Mouse (Mus musculus): Measurements from ENCODE around the gene Mlph.

The Mlph gene

DNA sequence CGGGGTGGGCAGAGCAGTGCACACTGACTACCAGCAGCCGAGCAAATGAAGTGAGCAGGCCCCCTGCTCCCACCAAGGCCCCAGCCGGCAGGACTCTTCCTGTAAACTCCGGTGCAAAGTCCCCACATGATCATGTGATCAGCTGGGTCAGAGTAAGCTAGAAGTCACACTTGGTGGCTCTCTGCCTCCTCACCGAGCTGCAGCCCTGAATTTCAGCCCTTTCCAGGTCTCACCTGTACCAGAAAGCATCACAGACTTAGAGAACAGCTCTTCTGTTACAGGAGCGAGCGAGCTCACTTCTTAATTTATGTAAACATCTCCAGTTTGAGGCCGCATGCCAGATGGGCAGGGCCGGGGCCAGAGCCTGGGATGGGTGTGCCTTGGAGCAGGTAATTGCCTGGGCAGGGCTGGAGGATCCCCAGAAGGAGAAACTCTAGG, 54.5 kb downstream of the Mlph start, which contains the start of gene Rab17:
TSS of gene Rab17 (minus strand) at position 315 of the 438 bp plus-strand sequence.
- DNase-seq (ENCODE audit: low read depth) = no peak

DNA sequence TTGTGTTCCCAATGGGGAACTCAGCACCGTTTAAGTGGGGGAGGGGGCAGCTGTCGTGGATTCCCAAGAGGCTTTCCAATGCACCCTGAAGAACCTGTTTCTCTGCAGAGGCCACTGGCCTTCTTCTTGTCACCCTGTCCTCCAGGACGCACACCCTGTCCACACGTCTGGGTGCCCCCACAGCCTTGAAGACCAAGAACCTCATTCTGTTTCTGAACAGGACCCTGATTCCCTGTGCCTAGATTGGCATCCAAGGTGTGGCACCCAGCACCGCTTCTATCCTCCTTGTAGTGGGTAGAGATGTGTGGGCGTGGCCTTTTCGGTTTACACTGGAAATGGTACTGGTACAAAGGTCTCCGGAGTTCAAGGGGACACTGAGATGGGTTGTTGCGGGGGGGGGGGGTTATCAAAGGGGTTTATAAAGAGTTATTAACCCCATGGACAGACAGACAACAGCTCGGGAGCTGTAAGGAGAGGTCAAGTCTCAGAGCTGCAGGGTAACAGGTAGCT, 55.1 kb downstream of the Mlph start:
- no peak for DNase-seq (ENCODE audit: low read depth)

DNA sequence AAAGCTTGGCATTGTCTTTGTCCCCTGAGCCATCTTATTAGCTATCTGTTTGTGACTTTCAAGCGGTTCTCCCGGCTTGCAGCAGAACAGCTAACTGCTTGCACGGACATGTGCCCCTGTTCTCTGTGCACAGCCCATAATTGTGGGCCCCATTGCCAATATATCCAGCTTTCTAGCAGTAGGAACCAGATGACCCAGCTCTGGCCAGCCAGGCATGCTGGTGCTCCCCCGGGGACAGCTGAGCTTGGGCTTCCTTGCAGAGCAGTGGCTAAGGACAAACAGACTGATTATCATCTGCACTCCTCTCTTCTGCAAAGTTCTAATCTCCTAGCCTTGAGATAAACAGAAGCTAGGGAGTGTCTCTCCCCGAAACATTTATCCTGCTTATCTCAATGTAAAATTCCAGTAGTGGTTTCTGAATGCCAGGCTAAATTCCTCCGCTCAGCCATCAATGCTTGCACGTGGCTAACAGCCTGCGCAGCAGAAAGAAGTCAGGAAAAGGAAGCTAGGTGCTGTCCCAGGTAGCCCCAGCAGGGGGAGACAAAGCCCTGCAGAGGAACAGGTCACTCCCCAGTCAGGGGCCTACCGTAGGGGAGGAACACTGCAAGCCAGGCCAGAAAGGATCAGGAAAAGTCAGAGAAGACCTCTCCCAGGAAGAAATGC, 58.2 kb downstream of the Mlph start:
- DNase-seq (ENCODE audit: low read depth) = peak; percentile 80

DNA sequence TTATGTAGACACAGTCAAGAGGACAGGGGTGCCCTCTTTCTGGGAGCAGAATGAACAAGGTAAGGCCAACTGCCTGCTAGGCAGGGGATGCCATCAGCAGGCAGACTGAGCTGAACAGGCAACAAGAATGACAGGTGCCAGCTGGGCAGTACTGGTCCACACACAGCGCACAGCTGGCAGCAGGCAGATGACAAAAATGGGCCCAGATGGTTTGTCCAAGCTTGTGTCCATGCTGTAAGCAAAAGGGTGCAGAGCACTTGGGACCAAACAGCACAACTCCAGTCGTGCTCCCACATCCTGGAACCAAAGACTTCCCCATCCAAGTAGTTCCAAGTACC, 58.7 kb downstream of the Mlph start:
- DNase-seq (ENCODE audit: low read depth) = no peak

DNA sequence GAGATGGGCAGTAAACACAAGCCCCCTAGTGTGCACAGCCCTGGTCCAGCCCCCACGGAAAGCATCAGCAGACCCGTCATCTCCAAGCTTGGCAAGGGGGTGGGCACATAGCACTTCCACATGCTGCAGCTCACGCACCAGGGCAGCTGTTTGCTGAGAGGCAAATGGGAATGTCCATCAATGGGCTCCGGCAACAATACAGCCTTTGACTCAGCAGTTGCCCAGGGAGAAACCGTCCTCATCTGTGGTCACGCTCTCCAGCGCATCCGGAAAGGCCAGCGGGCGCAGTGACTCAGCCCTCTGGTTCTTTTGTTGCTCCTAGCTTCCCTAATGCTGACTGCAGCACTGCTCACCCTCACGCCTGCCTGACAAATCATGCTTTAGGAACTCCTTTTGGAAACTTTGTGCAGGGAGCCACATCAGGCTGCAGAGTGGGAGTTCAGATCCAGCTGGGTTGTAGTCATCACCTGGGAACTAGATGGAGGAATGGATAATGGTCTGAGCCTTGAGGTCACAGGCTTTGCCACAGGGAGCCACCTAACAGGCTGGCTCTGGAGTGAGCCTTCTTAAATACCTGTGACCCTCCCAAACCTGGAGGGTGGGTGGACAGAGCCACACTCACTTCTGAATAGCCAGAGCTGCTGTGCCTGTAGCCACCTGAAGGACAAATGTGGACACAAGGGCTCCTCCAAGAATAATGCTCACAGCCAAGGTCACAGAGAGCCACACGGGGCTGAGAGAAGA, 60.2 kb downstream of the Mlph start:
- no peak for DNase-seq (ENCODE audit: low read depth)

DNA sequence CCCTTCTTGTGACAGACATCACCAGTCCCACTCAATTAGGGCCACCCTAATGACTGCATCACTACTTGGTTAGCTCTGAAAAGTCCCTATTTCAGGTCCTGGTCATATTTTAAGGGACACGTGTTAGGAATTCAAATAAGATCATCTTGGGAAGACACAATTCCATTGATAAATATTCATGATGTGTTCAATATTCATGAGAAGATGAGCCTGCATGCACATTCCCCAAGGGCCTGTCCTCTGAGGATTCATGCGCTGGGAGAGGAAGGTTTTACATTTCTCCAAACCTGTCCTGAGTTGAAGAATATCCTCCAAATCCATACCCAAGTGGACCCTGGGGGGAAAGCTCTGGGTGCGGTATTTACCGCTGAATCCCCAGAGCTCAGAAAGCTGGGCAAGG, 61.1 kb downstream of the Mlph start:
- no peak for DNase-seq (ENCODE audit: low read depth)

DNA sequence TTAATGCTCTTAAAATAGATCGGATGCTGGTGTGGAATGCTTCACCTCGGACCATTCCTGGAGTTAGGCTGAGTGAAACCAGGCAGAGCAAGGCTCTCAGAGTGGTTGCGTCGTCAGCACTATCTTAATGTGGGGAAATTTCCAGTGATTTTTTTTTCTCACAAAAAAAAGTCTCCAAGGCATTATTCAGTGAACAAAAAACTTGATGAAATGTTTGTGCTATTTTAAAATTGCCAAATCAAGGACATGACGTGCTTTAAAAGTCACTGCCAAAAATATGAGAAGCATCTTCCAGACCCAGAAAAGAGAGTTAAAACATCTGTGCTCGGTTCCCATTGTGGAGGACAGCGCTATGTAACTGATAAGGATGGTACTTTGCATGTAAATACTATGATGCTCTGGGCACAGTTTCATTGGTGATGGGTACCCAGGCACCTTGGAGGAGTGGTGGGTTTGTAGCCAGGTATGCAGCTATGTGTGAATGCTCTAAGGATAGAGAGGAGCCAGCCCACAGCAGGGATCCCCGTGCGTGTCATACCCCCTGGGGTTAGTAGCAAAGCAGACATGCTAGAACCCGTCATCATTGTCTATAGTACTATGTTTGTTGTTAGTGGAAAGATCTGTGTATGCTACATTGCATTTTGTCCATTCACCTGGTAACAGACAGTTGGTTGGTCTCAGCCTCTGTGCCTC, 65.9 kb downstream of the Mlph start:
- no peak for DNase-seq (ENCODE audit: low read depth)

DNA sequence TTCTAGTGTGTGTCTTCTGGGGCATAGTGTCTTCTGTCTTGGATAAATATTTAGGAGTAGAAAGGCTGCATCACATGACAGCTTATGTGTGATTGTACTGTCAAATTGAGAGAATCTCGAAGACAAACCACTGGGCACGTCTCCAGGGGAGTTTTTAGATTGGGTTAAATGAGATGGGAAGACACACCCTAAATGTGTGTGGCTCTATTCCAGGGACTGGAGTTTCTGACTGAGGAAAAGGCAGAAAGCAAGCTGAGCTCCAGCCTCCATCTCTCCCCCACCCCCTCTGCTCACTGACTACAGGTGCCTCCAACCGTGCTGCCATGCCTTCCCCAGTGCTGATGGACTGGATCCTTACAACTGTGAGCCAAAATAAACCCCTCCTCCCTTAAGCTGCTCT, 66.5 kb downstream of the Mlph start:
- no peak for DNase-seq (ENCODE audit: low read depth)

DNA sequence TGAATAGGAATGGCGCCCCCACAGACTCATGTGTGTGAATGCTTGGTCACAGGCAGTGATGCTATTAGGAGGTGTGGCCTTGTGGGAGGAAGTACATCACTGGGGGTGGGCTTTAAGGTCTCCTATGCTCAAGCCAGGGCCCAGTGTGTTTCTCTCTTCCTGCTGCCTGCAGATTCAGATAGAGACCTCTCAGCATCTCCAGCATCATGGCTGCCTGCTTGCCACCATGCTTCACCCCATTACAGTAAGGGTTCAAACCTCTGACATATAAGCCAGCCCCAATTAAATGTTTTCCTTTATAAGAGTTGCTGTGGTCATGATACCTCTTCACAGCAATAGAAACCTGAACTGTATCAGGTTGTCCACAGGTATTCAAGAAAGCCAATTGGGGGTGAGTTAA, 81.0 kb downstream of the Mlph start:
- DNase-seq (ENCODE audit: low read depth) = no peak

DNA sequence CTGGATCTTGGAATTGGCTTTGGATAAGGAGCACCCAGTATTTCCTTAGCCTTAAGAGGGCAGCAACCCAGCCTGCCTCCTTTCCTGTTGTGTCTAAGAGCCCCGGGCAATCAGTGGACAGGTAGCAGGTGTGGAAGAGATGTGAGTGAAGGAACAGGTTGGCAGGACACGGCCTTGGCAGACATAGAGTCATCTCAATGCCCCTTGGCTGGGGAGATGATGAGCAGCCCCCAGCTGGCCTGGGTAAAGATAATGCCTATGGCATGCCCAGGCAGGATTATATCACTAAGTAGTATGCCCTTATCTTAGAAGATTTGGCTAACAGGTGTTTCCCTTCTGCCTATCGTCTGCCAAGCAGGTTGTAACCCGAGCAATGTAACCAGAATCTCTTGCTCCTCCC, 82.3 kb downstream of the Mlph start:
- no peak for DNase-seq (ENCODE audit: low read depth)

DNA sequence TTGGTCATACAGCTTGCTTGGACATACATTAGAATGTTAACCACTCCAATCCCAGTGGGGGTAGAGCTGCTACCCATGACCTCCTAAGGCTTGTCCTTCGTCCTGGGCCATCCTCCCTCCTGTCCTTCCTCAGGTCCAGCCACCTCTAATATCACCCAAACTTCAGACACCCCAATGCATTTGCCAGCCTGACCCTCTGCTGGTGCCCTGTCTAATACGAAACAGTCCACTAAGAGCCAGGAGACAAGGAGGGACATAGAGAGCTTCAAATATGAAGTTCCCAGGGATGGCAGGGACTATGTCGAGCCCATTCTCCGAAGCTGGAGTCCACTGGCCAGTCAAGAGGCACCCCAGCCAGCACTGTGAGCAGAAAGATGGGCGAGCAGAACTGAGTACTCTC, 82.8 kb downstream of the Mlph start:
- no peak for DNase-seq (ENCODE audit: low read depth)

DNA sequence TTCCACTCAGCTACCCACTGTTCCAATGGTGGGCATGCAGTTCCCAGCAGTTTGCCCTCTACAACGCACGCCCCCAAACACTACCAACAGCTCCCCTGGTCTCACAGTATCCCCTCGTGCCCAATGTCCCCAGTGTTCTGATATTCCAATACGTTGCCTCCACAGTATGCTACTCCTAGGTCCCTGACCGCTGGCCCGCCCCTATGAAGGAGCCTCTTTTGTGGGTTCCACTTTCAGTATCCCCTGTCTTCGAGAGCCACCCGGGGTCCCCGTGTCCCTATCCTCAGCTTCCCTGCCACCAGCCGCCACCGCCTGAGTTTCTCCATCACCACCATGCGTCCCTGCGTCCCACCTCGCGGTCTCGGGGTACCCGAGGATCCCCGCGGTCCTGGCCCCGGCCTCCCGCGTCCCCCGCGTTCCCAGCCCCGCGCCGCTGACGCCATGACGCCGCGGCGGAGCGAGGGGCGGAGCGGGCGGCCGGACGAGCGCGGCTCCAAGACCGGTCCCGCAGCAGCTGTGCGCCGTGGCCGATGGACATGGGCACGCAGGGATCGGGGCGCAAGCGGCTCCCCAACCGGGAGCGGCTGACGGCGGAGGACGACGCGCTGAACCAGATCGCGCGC, 83.5 kb downstream of the Mlph start, which contains the start of gene Lrrfip1:
TSS of gene Lrrfip1 (plus strand) at position 470 of the 623 bp plus-strand sequence.
- DNase-seq (ENCODE audit: low read depth) = no peak

DNA sequence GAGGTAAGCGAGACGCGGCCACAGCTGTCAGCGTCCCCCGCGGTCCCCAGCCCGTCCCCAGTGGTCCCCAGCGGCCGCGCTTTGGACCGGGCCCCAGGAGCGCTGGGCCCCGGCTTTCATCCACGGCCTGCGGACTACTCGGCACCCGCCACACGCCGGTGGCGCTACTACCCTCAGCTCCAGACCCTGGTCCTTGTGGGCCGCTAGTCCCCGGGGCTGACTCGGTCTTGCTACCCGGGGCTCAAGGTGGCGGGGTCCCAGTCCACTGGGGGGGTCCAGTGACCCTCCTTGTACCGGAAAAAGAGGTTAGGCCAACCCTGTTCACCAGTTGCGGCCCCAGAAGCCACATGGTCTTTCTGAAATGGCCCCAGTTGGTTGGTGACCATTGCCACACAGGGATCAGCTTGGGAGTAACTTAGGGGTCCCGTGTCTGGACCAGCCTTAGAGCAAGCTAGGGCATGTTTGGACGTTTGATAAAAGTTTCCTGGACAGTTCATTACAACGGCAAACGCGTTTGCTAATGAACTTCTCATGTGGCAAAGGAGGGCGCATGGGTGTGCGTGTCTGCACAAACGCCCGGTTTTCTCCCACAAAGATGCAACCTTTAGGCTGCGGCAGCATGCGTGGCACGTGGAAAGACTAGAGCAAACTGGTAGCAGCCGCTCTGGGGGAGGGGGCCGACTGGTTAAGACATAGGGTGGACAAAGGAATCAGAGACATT, 84.2 kb downstream of the Mlph start:
- no peak for DNase-seq (ENCODE audit: low read depth)

DNA sequence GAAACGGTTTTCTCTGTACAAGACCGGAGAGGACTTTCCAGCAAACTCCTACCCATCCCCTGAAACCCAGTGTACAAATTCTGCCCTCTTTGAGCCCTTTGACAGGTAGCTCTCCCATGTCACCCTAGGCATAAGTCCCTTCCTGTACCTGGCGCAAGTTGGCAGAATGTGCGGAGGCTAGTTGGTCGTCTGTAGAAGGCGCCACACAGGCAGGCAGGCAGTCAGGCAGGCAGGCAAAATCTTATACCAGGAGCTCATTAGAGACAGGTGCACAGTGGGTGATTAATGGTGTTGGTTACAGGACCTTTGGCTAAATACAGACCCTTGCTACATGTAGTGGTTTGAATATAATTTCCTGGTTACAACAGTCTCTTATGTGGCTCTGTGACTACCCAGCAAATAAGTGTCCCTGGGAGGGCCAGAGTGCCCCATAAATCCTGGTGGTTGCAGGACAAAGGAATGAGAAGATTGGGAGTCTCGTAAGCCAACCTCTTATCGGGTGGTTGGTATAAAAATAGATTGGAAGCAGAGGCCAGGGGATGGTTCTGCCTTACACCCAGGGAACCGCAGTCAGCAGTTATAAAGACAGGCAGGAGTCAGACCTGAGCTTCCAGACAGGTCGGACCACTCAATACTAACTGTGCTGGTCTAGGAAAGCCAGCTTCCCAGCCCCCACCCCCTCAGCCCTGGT, 85.2 kb downstream of the Mlph start:
- no peak for DNase-seq (ENCODE audit: low read depth)

Measured in induced T-regulatory cell, adult 2 months (primary cell).